Mouse (Mus musculus): ENCODE data around the gene Rcsd1.

DNA sequence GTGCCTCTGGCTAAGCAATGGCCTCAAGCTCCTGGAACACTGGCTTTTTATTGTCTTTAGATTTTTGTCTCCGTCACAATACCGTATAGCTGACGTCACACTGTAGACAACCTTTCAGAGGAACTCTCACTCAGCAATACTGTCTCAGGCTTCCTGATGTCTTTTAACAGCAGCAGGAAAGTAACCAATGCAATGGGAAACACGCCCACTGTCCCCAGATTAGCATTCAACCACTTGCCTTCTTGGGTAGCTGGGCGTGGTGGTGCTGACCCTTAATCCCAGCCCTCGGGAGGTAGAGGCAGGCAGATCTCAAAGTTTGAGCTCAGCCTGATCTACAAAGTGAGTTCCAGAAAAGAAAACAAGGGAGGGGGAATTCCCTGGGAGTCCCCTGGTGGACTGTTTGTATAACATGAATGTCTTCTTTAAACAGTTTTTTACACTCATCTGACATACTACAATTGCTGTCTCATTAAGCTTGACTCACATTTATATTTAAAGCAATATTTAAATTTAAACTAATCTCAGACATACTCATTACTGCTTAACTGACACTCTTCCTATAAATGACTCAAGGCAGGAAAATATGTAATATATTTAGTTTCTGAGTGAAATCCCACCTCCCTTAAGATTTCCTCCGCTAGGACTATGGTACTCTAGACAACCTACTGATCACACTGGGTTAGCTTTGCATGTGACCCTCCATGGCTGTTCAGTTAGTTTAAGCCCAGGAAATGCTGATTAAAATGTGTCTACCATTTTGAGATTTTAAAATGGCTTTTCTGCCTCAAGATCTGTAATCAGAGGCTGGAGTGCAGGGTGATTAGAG, 99.8 kb downstream of the Rcsd1 start:
- TF ChIP-seq CTCF (IDR thresholded peaks at IDR 0.05; ENCODE audit: extremely low read depth, insufficient read depth, low read length), result no peak
- no peak for TF ChIP-seq POLR2A (IDR thresholded peaks at IDR 0.05; ENCODE audit: extremely low read depth, insufficient read depth, low read length)
